Mouse (Mus musculus): Measurements from ENCODE around the gene Araf.

Gene Araf

DNA sequence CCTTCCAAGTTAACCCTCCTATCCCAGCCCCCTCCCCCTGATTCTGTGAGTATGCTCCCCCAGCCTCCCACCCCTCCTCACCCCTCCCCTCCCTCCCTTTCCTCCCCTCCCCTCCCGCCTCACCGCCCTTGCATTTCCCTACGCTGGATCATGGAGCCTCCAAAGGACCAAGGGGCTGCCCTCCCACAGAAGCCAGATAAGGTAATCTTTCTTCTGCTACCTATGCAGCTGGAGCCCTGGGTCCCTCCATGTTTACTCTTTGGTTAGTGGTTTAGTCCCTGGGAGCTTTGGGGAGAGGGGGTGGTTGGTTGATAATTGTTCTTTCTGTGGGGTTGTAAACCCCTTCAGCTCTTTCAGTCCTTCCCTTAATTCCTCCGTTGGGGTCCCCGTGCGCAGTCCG lies at the start of gene Araf:
TSS of gene Araf (plus strand) at position 134 of the 400 bp plus-strand sequence.
- CTCF ChIA-PET, result no interaction called here

- CTCF ChIA-PET, result no interaction called here
Observed at GRCm38 (mm10) chrX:20748829-20749228, 48.8 kb upstream of the Araf start.

- CTCF ChIA-PET, result no interaction called here
Observed at GRCm38 (mm10) chrX:20761201-20761600, 36.4 kb upstream of the Araf start.

DNA sequence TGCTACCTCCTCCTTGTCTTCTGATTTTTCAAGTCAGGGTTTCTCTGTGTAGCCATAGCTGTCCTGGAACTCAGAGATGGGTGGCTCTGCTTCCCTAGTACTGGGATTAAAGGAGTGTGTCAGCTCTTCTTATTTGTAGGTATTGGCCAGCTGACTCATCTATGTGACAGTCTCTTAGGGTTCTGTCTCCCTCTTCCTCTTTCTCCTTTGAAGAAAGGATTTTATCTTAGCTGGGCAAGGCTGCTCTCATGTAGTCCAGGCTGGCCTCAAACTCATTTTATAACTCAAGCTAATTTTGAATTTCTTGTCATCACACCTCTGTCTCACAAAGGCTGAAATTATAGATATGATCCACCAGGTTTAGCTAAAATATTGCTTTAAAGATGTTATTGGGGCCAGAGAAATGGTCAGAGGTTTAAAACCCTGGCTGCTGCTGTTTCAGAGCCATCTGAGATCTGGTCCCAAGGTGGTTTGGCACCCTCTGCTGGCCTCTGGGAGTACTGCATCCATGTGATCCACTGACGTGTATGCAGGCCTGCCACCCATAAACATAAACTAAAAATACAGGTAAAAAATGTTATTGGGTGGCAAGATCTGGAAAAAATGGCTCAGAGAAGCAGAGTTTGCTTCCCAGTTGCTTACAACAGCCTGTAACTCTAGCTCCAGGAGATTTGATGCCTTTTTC lies 26.8 kb upstream of the Araf start:
- CTCF ChIA-PET, result interaction anchor here (1.0 kb wide), 1 partner anchor 22 kb away, joined by 5 read pairs; no protein-coding TSS in a partner anchor

- CTCF ChIA-PET, result interaction anchor here (1.0 kb wide), 1 partner anchor 21 kb away, joined by 5 read pairs; no protein-coding TSS in a partner anchor
Observed at GRCm38 (mm10) chrX:20771666-20772065, 25.9 kb upstream of the Araf start.

- CTCF ChIA-PET, result no interaction called here
Observed at GRCm38 (mm10) chrX:20775271-20776016, 22.2 kb upstream of the Araf start.

- CTCF ChIA-PET, result no interaction called here
Observed at GRCm38 (mm10) chrX:20777619-20778018, 20.0 kb upstream of the Araf start.

DNA sequence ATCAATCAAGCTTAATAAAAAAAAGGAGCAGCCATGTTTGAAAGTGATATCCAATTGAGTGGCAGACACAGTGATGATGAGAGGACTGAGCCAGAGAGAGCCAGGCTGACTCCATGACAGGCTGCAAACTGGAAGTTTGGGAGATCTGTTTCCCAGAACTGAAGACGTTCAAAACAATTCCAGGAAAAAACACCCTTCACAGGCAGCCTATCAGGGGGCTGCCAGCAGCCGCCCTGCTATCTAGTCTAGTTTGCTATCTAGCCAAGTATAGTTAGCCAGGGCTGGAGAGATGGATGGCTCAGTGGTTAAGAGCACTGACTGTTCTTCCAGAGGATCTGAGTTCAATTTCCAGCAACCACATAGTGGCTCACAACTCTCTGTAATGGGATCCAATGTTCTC lies 10.3 kb upstream of the Araf start:
- CTCF ChIA-PET, result interaction anchor here (0.6 kb wide), 1 partner anchor 10 kb away, joined by 3 read pairs; no protein-coding TSS in a partner anchor

DNA sequence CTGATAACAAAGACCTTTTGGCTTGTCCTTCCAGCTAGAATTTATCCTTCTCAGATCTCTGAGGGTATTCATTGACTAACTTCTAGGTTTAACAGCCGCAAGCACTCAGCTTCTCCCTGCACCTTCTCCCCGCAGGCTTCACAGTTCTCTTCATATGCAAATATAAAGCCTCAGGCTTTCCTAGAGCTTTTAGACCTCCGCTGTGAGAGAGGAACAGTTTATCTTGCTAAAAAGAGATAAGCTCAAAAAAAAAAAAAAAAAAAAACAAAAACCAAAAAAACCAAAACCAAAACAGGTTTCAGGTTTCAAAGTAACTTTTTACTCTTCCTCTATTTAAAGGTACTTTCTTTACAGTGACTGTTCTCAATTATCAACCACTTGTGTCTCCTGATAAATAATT lies 5.2 kb upstream of the Araf start:
- CTCF ChIA-PET, result interaction anchor here (0.5 to 1.2 kb wide), 2 partner anchors 21 to 416 kb away, joined by 3 to 5 read pairs; no protein-coding TSS in a partner anchor

- CTCF ChIA-PET, result interaction anchor here (0.5 kb wide), 1 partner anchor 22 kb away, joined by 5 read pairs; no protein-coding TSS in a partner anchor
Observed at GRCm38 (mm10) chrX:20793230-20793629, 4.4 kb upstream of the Araf start.

- CTCF ChIA-PET, result interaction anchor here (0.6 kb wide), 1 partner anchor 10 kb away, joined by 3 read pairs; no protein-coding TSS in a partner anchor
Observed at GRCm38 (mm10) chrX:20794229-20794628, 3.4 kb upstream of the Araf start.

DNA sequence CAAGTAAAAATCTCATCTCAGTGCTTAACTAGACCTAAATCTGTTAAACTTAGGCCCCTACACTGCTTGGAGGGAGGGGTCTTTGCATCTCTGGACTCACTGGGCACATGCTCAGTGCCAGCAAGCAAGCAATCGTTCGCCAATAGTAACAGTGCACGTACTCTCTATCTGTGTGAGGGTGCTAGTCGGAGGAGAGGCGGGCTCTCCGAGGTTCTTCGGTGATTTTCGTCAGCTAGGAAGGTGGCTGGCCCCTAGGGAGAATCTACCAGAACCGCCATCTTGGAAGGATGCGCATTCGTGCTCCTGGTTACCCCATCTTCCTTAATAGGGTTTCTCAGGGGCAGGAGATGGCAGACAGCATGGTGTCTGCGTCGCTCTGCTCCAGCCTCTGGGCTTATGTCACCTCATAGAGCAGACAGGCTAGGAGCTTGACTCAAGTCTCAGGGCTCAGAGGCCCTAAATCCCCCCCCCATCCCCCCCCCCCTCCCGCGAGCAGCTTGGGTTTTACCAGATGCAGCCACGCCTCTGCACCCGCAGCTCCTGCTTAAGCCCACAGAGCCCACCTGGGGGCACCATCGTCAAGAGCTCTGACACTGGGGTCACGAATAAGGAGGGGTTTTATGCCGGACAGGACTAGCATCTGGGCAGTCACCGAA lies 655 bp downstream of the Araf start:
- CTCF ChIA-PET, result interaction anchor here (0.6 kb wide), 1 partner anchor 96 kb away, joined by 6 read pairs; no protein-coding TSS in a partner anchor

DNA sequence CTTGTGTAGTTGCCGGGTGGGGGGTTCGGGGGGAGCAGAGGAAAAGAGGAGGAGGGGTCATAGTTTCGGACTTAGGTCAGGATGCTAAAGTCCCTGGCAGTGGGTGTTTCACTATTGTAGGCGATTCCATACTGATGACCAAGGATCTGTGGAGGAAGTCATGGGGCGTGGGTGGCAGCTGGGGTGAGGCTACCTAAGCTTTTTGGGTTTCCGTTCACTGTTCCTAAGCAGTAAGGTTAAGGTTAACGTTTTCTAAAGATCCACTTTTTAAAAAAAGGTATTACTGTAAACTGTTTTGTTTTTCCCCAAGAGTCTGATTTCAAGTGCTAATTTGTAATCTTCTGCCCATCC lies 1.2 kb downstream of the Araf start:
- CTCF ChIA-PET, result interaction anchor here (0.6 kb wide), 1 partner anchor 96 kb away, joined by 6 read pairs; no protein-coding TSS in a partner anchor

- CTCF ChIA-PET, result no interaction called here
Observed at GRCm38 (mm10) chrX:20801456-20801855, 3.8 kb downstream of the Araf start.

DNA sequence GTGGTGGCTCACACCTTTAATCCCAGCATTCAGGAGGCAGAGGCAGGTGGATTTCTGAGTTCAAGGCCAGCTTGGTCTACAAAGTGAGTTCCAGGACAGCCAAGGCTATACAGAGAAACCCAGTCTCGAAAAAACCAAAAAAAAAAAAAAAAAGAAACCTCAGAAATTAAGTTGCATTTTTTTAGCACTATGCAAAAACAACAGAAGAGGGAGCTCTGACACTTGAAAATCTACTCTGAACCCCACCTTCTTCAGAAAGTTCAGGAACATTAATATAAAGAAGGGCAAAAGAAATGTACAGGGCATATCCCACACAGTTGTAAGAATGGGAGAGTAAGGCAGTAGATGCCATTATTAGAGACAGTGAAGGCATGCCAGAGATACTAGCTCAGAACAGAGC lies 6.7 kb downstream of the Araf start:
- CTCF ChIA-PET, result interaction anchor here (0.5 to 0.7 kb wide), 4 partner anchors 10 to 1542 kb away, joined by 3 to 25 read pairs (median 4); no protein-coding TSS in a partner anchor

GRCm38 (mm10) chrX:20806295-20806694 lies 8.7 kb downstream of the Araf start:
- CTCF ChIA-PET, result no interaction called here

GRCm38 (mm10) chrX:20816974-20817373 lies 19.4 kb downstream of the Araf start:
- CTCF ChIA-PET, result no interaction called here

DNA sequence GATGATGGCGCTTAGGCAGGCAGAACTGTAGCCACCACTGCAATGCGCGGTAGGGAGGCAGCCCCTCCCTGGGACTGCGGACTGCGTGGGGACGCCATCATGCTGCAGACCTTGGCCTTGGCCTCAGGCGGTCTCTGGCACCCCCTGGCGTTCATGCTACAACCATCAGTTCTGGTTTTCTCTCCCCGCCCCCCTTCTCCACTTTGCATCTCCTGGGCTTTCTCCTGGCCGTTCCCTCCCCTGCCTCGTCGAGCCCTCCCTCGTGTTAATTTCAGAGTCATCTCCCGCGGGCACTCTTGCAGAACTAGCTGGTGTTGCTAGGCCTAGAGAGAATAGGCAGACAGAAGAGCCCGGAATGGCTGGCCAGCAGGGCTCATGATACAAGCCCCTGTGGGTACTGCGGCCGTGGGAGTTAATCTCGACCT lies 21.6 kb downstream of the Araf start:
- CTCF ChIA-PET, result interaction anchor here (0.9 kb wide), 1 partner anchor 119 kb away, joined by 4 read pairs; no protein-coding TSS in a partner anchor

GRCm38 (mm10) chrX:20819708-20820426 lies 22.3 kb downstream of the Araf start:
- CTCF ChIA-PET, result interaction anchor here (0.9 kb wide), 1 partner anchor 120 kb away, joined by 4 read pairs; no protein-coding TSS in a partner anchor

- CTCF ChIA-PET, result interaction anchor here (0.6 kb wide), 1 partner anchor 30 kb away, joined by 4 read pairs; no protein-coding TSS in a partner anchor
Observed at GRCm38 (mm10) chrX:20828934-20829333, 31.3 kb downstream of the Araf start.

DNA sequence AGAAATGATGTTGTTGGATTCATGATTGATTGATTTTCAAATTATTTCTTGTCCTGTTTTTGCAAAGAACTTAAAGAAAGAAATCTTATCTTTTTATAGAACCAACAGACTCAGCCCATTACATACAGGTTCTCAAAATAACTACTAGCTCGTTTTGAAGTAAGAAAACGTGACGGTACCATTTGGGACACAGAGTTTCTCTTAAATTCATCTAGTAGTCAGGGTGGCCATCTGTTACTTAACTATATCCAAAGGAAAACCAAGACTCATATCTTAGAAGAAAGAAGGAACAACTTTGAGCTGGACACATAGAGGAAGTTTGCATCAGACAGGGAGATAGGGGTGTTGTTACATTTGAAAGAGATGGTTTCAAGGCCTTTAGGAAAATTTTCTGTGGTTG lies 49.6 kb downstream of the Araf start:
- CTCF ChIA-PET, result no interaction called here
